Mouse (Mus musculus): ENCODE data around the gene Ldhd. TPM values are rescaled to one million over a fixed set of nuclear protein-coding genes. Genes with fewer than 3 reads are reported as not detected.

The Ldhd gene
- total RNA-seq, 2 experiments from 2014 or later = 9.1 to 9.3 TPM

GRCm38 (mm10) chr8:111628401-111628800 is 1.8 kb downstream of the Ldhd start:
- no peak for DNase-seq (ENCODE audit: low spot score in 2 of 2)

DNA sequence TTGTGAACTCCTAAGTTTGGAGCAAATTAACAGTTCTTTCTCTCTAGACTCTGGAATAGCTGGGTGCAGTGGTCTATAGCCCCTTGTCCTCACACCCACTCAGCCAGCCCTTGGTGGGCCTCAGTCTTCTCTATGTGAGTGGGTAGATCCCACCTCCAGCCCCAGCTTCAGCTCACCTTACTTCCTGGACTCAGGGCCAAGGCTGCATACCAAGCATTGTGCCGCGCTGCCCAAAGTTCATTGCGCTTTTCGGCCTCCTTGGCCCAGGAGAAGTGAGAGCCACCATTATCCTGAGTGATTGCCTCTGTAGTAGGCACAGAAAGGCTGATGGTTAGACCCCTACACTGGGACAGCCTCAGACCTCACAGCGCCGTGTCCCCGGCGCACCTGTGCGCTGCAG is 2.3 kb downstream of the Ldhd start:
- DNase-seq (ENCODE audit: low spot score in 2 of 2) = no peak

- DNase-seq (ENCODE audit: low spot score in 2 of 2) = no peak
Observed at GRCm38 (mm10) chr8:111626933-111627332, 3.2 kb downstream of the Ldhd start.

DNA sequence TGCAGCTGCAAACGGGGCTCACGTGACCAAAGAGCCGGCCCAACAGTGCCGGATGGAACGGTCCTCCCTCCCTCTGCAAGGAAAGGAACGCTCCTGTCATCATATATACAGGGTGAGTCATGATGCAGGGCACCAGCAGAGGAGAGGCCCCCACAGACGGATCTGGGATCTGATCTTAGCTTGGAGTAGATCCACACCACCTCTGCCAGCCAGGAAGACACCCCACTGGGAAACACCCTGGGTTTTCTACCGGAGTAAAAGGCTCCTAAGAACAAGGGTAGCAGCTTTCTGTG is 3.7 kb downstream of the Ldhd start:
- DNase-seq (ENCODE audit: low spot score in 2 of 2) = peak; percentile 47 to 53

- peak; percentile 72 to 77 for DNase-seq (ENCODE audit: low spot score in 2 of 2)
Observed at GRCm38 (mm10) chr8:111625694-111626527, 4.3 kb downstream of the Ldhd start.

DNA sequence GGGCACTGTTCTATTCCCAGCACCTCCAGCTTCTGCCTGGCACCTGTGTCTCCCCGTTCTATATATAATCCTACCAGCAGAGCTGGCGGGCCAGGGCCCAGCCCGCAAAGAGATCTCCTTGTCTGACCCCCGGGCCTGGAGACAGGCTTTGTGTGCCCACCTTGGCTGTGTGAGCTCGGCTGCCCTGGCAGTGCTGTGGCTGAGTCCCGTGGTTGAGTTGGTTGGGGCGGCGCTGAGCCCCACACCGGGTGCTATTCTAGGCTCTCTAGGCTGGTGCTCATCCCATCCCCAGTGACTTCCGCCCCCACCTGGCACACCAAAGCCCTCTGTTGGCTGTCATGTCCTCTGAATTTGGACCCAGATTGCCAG is 5.3 kb downstream of the Ldhd start:
- DNase-seq (ENCODE audit: low spot score in 2 of 2) = no peak

- DNase-seq (ENCODE audit: low spot score in 2 of 2) = peak; percentile 54 to 61
Observed at GRCm38 (mm10) chr8:111624081-111624852, 5.9 kb downstream of the Ldhd start.

DNA sequence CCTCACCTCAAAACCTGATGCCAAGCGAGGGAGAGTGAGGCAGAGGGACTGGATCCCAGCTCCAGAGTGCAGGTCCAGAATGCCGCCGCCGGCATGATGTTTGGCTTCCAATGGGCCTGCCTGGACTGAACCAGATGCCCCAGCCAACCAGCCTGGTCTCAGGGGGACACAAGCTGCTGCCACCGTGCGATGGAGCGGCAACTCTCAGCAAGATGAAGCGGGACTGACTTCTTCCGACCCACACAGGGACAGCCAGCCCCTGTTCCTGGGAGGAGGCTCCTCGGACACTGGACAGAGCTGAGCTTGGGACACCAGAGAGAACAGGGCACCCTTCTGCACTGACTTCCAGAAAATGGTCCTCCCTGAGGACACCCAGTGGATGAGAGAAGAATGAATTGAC is 7.6 kb downstream of the Ldhd start:
- no peak for DNase-seq (ENCODE audit: low spot score in 2 of 2)

DNA sequence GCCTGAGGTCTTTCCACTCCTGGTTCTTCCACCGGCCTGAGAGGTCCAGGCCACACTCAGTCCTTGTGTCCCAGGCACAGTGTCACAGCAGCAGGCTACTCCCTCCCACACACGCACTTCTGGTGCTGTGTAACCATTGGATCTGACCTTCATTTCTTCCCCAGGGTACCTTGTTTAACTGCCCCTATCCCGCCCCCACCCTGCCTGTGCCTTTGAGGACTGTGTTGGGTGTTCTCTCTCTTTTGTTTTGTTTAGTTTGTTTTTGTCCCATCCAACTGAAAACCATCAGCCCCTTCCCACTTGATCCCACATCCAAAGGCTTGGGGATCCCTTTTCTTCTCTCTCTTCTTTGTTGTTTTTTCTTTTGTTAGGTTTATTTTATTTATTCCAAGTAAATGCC is 8.1 kb downstream of the Ldhd start:
- DNase-seq (ENCODE audit: low spot score in 2 of 2) = no peak

- DNase-seq (ENCODE audit: low spot score in 2 of 2) = no peak
Observed at GRCm38 (mm10) chr8:111619936-111620335, 10.2 kb downstream of the Ldhd start.

DNA sequence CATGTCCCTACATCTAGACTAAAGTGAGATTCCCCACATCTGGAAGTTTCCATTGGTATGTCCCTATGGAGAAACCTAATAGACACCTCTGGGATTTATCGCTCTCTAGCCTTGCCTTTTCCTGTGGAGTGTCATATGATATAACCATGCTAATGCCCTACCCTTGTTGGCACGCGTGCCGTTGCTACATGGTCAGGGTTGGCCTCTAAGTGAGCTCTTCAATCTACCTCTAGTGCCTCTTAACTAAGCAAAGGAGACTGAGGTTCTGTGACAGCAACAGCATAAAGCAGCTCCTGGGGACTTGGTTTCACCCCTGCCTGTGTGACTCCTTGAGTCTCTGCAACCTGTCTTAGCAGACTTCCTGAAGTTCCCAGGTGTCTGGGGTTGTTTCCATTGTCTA is 11.9 kb downstream of the Ldhd start:
- DNase-seq (ENCODE audit: low spot score in 2 of 2) = no peak

- no peak for DNase-seq (ENCODE audit: low spot score in 2 of 2)
Observed at GRCm38 (mm10) chr8:111617812-111618211, 12.4 kb downstream of the Ldhd start.

DNA sequence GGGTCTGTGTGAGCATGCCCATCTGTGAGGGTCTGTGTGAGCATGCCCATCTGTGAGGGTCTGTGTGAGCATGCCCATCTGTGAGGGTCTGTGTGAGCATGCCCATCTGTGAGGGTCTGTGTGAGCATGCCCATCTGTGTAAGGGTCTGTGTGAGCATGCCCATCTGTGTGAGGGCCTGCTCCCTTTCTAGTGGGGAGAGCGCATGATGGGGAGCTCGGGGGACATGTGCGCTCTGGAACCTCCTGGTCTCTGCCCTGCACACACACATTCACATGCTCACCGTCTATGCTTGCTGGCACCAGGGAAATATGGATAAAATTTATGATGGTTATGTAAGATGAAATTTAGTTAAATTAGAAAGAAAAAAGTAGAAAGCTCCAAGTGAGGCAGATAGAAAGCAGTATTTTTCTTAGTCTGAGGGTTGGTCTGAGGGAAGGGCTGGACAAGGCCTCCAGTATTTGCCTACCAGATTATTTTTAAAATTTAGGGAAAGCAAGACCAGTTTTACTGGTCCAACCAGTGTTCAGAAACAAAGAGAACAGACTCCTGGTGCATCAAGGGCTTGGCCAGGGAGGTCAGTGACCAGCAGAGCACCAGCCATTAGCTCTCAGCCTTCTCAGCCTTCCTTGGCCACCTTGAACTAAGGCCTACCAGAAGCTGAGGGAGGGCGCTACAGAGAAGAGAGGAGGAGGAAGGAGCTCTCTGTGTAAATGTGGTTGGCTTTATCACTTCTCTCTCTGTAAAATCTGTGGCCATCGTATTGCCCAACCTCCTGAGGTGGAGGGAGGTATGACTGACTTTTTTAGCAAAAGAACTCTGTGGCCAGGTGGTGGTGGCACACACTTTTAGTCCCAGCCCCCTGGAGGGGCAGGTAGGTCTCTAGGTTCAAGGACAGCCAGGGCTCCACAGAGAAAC is 15.1 kb downstream of the Ldhd start:
- DNase-seq (ENCODE audit: low spot score in 2 of 2) = no peak

- DNase-seq (ENCODE audit: low spot score in 2 of 2) = no peak
Observed at GRCm38 (mm10) chr8:111613181-111613580, 17.0 kb downstream of the Ldhd start.

DNA sequence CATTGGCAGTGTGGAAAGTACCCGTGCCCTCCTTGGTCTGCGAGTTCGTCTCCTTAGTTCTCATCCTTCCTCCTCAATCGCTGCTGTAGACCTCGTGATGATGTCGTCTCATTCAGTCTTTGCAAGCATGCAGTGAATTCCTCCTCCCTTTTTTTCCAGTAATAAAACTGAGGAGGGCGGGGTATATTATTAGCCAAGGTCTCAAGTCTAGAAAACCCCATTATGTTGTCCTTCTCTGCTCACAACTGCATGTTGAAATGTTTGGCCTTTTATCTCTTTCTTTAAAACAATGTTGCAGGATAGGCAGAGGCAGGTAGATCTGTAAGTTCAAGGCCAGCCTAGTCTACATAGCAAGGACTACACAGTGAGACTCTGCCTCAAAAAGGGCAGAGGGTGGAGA is 22.8 kb downstream of the Ldhd start:
- no peak for DNase-seq (ENCODE audit: low spot score in 2 of 2)

DNA sequence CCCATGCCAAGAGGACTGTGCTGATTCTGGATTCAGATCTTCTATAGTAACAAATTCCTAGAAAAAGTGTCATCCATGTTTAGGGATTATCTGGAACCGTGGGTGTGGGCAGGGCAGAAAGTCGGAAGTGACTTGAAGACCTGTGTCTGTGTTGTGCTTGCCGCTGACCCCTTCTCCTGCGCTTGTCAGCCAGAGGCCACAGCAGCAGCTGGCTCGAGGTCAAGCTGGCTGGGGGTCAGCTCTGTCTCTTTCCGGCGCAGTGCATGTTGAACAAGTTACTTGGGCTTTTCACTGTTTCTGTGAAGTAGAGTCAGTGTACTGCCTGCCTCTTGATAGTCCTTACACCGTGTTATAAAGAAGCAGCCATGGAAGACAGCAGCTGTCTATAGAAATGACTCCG is 23.2 kb downstream of the Ldhd start:
- no peak for DNase-seq (ENCODE audit: low spot score in 2 of 2)

DNA sequence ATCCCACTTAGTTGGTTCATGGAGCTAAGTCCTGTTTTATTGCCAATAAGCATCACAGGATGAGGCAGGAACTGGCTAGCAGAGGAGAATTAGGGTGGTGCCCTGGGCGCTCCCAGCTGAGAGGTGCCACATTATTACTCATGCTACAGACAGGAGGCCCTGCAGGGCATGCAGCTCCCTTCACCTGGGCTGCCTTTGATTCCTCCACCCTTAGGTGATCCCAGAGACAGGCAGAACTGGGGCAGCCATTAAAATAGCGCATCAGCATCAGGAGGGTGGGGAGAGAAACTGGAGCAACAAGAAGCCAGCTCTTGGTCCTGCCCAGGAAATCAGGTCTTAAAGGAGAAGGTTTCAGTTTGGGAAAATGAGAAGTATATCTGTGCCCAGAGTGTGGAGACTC is 25.2 kb downstream of the Ldhd start:
- no peak for DNase-seq (ENCODE audit: low spot score in 2 of 2)

DNA sequence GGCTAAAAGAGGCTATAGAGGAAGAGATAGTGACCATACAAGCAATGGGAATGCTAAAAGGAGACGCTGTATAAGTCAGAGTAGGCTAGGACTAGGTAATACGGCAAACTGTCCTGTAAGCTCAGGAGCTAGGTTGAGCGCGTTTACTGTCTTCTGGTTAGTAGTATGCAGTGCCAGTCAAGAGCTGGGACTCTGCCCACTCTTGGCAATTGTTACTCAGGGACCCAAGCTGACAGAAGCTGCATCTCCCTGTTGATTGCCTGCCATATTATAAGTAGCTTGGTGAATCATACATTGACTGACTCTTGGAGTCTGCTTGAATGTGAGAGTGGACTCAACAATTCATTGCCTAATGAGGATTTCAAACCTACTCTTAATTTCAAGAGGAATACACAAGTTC is 28.1 kb downstream of the Ldhd start:
- DNase-seq (ENCODE audit: low spot score in 2 of 2) = peak; percentile 21 to 31

DNA sequence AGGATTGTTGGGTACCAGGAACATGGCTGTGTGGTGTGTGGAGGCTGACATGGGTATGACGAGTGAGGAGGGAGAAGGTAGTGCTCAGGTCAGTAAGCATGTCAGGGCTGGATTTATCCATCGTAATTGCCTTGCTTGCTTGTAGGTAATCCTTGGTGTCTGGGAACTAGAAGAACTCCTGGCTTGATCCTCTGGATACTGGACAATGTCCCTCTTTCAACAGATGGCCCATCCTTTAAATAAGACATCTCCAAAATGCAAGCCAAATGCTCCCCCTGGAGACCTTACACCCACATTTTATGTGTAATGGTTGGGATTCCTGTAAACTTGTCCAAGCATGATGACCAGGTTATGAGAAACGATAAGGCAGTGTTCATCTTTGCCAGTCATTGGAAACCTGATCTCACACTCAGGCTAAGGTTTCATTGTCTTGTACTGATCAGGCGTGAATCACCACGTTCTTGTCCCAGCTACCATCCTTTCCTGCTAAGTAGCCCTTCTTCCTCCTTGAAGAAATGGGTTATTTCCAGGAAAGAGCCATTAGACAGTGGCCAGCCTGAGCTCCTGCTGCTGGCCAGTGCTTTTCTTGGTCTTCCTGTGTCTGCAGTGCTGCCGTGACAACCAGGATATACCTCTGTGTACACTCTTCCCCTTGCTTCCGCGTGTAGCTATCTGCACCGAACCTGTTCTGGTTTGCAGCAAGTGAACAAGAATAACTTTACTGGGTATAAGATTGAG is 30.3 kb downstream of the Ldhd start:
- no peak for DNase-seq (ENCODE audit: low spot score in 2 of 2)

- DNase-seq (ENCODE audit: low spot score in 2 of 2) = no peak
Observed at GRCm38 (mm10) chr8:111597310-111597709, 32.9 kb downstream of the Ldhd start.

DNA sequence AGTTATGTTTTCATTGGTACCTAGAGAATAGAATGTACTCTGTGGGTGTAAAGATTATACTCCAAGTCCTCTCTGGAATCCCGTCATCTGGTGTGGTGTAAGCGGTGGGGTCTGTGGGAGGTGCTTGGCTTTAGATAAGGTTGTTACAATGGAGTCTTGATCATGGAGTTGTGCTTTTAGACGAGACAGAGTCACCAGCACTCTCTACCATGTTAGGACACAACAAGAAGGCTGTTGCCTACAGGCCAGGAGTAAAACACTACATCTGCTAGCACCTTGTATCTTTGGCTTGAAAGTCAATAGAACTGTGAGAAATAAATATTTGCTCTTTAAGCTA is 33.7 kb downstream of the Ldhd start:
- no peak for DNase-seq (ENCODE audit: low spot score in 2 of 2)

All from left cerebral cortex, adult 18-20 months (tissue).